Mouse (Mus musculus) heart, adult 2 months (tissue): ENCODE measurements around the gene Bhmt. TPM values are rescaled to one million over a fixed set of nuclear protein-coding genes. Genes with fewer than 3 reads are reported as not detected.

Source experiments
- DNase-seq, 2 experiments: peaks; one replicate each; pipeline ENCODE4 v3.0.0; 2021
- H3K27ac ChIP-seq: fragments of 200-600 bp; 2 replicates; pipeline ENCODE4 v1.8.1; 2022
- H3K27me3 ChIP-seq: fragments of 200-500 bp; 2 replicates; pipeline ENCODE4 v1.6.1; 2012; ENCODE audit warnings: mild to moderate bottlenecking, low read length, inconsistent platforms, mixed read lengths; ENCODE audit not compliant: control insufficient read depth, insufficient read depth
- H3K36me3 ChIP-seq: fragments of 200-500 bp; 2 replicates; pipeline ENCODE4 v1.6.1; 2012; ENCODE audit warnings: low read length, inconsistent platforms; ENCODE audit not compliant: control insufficient read depth, insufficient read depth
- H3K4me1 ChIP-seq: fragments of 200-500 bp; 2 replicates; pipeline ENCODE4 v1.6.1; 2011; ENCODE audit warnings: low read length; ENCODE audit not compliant: control insufficient read depth, insufficient read depth
- H3K4me3 ChIP-seq: fragments of 200-600 bp; 2 replicates; pipeline ENCODE4 v1.8.1; 2022
- H3K79me2 ChIP-seq: fragments of 200-500 bp; replicated peaks from 2 replicates; pipeline ENCODE4 v1.6.1; 2012; ENCODE audit warnings: mild to moderate bottlenecking, inconsistent platforms, low read length, moderate library complexity, mixed read lengths; ENCODE audit not compliant: control insufficient read depth, insufficient read depth
- H3K9ac ChIP-seq: fragments of 200-500 bp; 2 replicates; pipeline ENCODE4 v1.6.1; 2012; ENCODE audit warnings: low read depth, mild to moderate bottlenecking, control low read depth, inconsistent platforms, low read length, mixed read lengths
- CTCF ChIP-seq: fragments of 200-600 bp; IDR thresholded peaks from 2 replicates; pipeline ENCODE4 v1.8.1; 2022; ENCODE audit warnings: antibody characterized with exemption, mild to moderate bottlenecking, moderate library complexity
- EP300 ChIP-seq: fragments of 200-500 bp; IDR thresholded peaks from 2 replicates; pipeline ENCODE4 v1.6.1; 2011; ENCODE audit warnings: low read depth, low read length, control low read depth; ENCODE audit not compliant: insufficient read depth
- POLR2A ChIP-seq: fragments of 200-500 bp; IDR thresholded peaks from 2 replicates; pipeline ENCODE4 v1.6.1; 2011; ENCODE audit warnings: mild to moderate bottlenecking, low read depth, low read length, control low read depth; ENCODE audit not compliant: insufficient read depth
- WGBS: fragments of 180-500 bp; shearing (Covaris S2); methylation state at CpG from one replicate; pipeline ENCODE4 v1.1.7; 2018; 5-methylcytosine and 5-hydroxymethylcytosine counted together
- intact Hi-C: fragments of 180-260 bp; cut with DNase I; formaldehyde crosslinking; loops from one replicate; pipeline ENCODE4 v1.15.1; 2025
- polyA plus RNA-seq: library from polyadenylated mRNA; depleted of rRNA; stranded (reverse); fragments of >200 nt; gene quantifications from 2 replicates; pipeline ENCODE4 v1.2.3, GENCODE M21; 2012
- total RNA-seq, 2 experiments: library from RNA; stranded (reverse); gene quantifications; 2 replicates each; pipeline ENCODE4 v1.2.3; 2021

Bhmt gene
- total and polyA plus RNA-seq, 3 experiments = not detected

DNA sequence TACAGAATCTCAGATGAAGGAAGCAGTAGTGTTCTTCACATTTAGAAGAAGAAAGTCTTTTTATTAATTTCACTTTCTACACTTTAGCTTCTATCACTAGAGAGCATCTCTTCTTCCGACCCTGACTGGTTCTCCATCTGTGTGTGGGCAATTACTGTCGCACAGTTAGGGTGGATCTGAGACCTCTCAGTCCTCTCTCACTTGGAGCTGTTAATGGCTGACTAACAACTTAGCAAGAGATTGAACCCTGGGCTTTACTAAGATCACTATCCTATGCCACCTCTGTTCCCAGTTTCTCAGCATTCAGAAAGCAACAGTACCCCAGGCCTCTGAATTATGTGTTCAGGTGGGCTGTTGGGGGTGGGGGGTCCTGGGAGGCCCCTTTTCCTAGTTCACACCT is 35.5 kb upstream of the Bhmt start:
- Histone ChIP-seq H3K27me3 (no peaks in the 10 kb centered on the region), H3K79me2 (no peaks in the 10 kb centered on the region), H3K27ac (no peak overlapping the region), H3K4me3 (no peak overlapping the region), H3K4me1 (no peaks in the 10 kb centered on the region), H3K9ac (no peak overlapping the region), H3K36me3 (no peaks in the 10 kb centered on the region)
- WGBS = 82% methylated on average over 2 of the region's 2 CpGs
- no peak for TF ChIP-seq EP300
- no peak for DNase-seq
- intact Hi-C loops = no loop called here

DNA sequence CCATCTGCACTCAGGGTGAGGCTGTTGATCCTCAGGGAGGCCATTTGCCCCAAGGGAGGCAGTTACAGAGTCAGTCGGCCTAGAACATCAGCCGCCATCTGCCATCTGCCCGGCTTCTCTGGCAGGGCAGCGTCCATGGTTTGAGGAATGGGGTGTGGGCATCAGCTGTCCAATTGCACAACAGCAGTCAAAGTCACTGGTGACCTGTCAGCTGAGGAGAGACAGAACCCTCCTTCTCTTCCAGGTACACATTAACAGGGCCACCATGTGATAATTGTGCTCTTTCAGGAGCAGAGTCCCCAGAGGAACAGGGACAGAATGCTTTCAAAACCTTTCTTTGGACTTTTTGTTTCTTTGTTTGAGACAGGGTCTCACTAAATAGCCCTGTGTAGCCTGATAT is 34.6 kb upstream of the Bhmt start:
- H3K27ac ChIP-seq = no peak overlapping the region
- no peaks in the 10 kb centered on the region for H3K4me1 ChIP-seq
- WGBS = 94% methylated on average over 4 of the region's 4 CpGs
- TF ChIP-seq CTCF (no peak), EP300 (no peak), POLR2A (no peak)
- H3K4me3 ChIP-seq = no peak overlapping the region
- H3K27me3 ChIP-seq = no peaks in the 10 kb centered on the region
- no peaks in the 10 kb centered on the region for H3K79me2 ChIP-seq
- no peaks in the 10 kb centered on the region for H3K36me3 ChIP-seq
- H3K9ac ChIP-seq = no peak overlapping the region
- no peak for DNase-seq
- intact Hi-C loops = no loop called here

DNA sequence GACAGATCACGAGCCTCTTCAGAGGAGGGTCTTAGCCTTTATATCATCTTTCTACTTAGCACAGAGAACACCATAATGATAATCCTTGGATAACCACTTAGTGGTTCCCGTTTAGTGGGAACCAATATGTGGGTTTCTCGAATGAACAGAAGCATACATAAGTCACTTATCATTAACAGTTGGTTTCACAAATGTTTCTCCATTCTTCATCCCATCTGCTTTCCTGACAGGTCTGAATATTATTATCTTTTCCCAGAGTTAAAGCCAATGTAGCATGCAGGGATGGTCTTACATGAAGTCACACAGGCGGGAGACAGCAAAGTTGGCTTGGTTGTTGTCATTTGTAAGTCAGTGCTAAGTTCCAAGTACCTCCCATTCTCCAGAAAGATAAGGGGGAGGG is 29.8 kb upstream of the Bhmt start:
- intact Hi-C loops = no loop called here
- Histone ChIP-seq H3K4me3 (no peak overlapping the region), H3K4me1 (no peaks in the 10 kb centered on the region), H3K36me3 (no peaks in the 10 kb centered on the region), H3K27me3 (no peaks in the 10 kb centered on the region), H3K79me2 (no peaks in the 10 kb centered on the region), H3K9ac (no peak overlapping the region), H3K27ac (no peak overlapping the region)
- 68% methylated on average over 4 of the region's 4 CpGs for WGBS
- TF ChIP-seq EP300 = no peak
- TF ChIP-seq POLR2A = no peak
- no peak for TF ChIP-seq CTCF
- DNase-seq = no peak

DNA sequence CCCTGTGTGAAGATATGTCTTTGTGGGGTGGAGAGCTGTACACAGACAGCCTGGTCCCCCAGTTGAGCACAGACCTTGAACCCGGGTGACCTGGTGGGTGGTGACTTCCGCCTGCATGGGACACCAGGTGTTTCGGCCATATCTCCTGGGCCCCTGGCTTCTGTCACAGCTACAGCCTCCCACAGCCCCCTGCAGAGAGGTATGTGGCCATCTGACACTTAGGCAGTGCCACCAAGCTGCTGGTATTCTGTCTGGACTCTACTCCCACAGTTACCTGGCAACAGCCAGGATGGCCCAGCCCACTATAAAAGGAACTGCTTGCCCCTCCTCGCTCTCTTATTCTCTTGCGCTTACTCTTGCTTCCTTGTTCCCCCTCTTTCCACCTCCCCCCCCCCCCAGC is 20.2 kb upstream of the Bhmt start:
- Histone ChIP-seq H3K27ac (no peak overlapping the region), H3K9ac (no peak overlapping the region), H3K4me3 (no peak overlapping the region), H3K27me3 (no peaks in the 10 kb centered on the region), H3K36me3 (no peaks in the 10 kb centered on the region), H3K79me2 (no peaks in the 10 kb centered on the region), H3K4me1 (no peaks in the 10 kb centered on the region)
- 81% methylated on average over 5 of the region's 5 CpGs for WGBS
- TF ChIP-seq POLR2A = no peak
- TF ChIP-seq EP300 = no peak
- TF ChIP-seq CTCF = no peak
- DNase-seq = no peak
- intact Hi-C loops = no loop called here

DNA sequence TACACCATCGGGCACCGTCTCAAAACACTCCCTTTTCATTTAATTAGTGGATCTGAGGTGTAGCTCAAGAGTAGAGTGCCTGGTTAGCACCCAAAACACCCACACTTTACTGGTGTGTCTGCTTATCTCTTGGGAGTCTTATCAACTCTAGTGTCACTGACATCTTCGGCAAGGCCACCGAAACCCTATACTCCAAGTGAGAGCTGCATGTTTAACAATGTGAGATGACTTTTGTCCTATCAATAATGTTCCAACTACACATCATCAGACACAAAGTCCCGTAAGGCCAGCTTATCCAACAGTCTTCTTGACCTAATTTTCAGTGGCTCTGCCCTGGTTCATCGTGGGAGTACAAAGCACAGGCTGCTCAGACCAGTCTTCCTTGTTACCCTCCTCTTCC is 15.6 kb upstream of the Bhmt start:
- Histone ChIP-seq H3K4me1 (no peaks in the 10 kb centered on the region), H3K79me2 (no peaks in the 10 kb centered on the region), H3K4me3 (no peak overlapping the region), H3K27ac (no peak overlapping the region), H3K9ac (no peak overlapping the region), H3K27me3 (no peaks in the 10 kb centered on the region), H3K36me3 (no peaks in the 10 kb centered on the region)
- TF ChIP-seq POLR2A = no peak
- TF ChIP-seq CTCF = no peak
- no peak for DNase-seq
- 75% methylated on average over 6 of the region's 6 CpGs for WGBS
- intact Hi-C loops = no loop called here

DNA sequence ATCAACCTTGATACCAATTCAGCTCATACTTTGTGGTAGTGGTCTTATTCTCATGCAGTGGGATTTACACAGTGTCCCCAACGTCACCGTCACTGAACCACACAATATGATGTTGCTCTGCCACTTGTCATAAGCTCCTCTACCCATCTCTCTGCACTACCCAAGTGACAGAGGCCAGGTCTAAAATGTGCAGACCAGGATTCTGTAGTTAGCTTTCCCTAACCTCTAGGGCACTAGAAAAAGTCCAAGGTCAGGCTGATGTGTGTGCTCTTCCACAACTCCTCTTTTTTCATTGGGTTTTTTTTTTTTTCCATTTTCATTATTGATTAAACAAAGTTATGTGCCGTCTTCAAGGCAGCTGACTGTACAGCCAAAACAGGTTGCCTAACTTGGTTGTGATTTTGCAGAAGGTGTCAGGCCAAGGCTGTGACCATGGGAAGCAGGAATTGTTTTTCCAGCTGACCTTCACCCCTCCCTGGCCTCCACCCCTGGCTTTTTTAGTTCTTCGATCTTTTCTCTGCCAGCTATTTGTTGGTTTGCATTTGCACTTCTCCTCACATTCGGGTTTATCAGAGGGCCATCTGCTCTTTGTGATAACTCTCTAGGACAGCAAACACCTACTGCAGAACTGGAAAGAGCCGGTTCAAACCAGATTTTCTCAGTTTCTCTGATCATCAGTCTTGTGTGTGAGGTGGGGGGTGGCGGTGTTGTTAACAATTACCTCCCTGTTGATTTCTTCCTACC is 10.8 kb upstream of the Bhmt start:
- intact Hi-C loops = no loop called here
- DNase-seq = no peak
- 70% methylated on average over 7 of the region's 7 CpGs for WGBS
- TF ChIP-seq POLR2A = no peak
- no peak for TF ChIP-seq CTCF
- no peak for TF ChIP-seq EP300
- H3K36me3 ChIP-seq = no peaks in the 10 kb centered on the region
- no peak overlapping the region for H3K4me3 ChIP-seq
- H3K9ac ChIP-seq = no peak overlapping the region
- no peaks in the 10 kb centered on the region for H3K4me1 ChIP-seq
- H3K27ac ChIP-seq = no peak overlapping the region
- H3K79me2 ChIP-seq = no peaks in the 10 kb centered on the region
- no peaks in the 10 kb centered on the region for H3K27me3 ChIP-seq
